Mouse (Mus musculus) limb, embryonic 13.5 days (tissue): ENCODE data around the gene Ptk7. TPM values are rescaled to one million over a fixed set of nuclear protein-coding genes. Genes with fewer than 3 reads are reported as not detected.
A peak's percentile ranks its signal among the peaks of the same experiment; 100 is the strongest.

Experiments
- ATAC-seq: fragments of 200-750 bp; cut with Nextera tagmentation; 2 replicates; pipeline ENCODE4 v1.8.0; 2017; ENCODE audit warnings: low read depth, moderate number of reproducible peaks, moderate TSS enrichment; ENCODE audit not compliant: low FRiP score
- H3K27ac ChIP-seq: fragments of 300-500 bp; sonication (generic); 2 replicates; pipeline ENCODE4 v1.5.1; 2015; ENCODE audit warnings: inconsistent platforms, mild to moderate bottlenecking, moderate library complexity
- H3K27me3 ChIP-seq: fragments of 300-500 bp; sonication (generic); 2 replicates; pipeline ENCODE4 v1.6.1; 2015; ENCODE audit warnings: mild to moderate bottlenecking, inconsistent platforms
- H3K36me3 ChIP-seq: fragments of 300-500 bp; sonication (generic); 2 replicates; pipeline ENCODE4 v1.6.1; 2015; ENCODE audit warnings: inconsistent platforms, mild to moderate bottlenecking, moderate library complexity
- H3K4me1 ChIP-seq: fragments of 300-500 bp; sonication (generic); 2 replicates; pipeline ENCODE4 v1.6.1; 2015; ENCODE audit warnings: inconsistent platforms
- H3K4me2 ChIP-seq: fragments of 300-500 bp; sonication (generic); replicated peaks from 2 replicates; pipeline ENCODE4 v1.6.1; 2015; ENCODE audit warnings: inconsistent platforms, mild to moderate bottlenecking, moderate library complexity
- H3K4me3 ChIP-seq: fragments of 300-500 bp; sonication (generic); 2 replicates; pipeline ENCODE4 v1.5.1; 2015; ENCODE audit warnings: moderate library complexity, mild to moderate bottlenecking, inconsistent platforms
- H3K9ac ChIP-seq: fragments of 300-500 bp; sonication (generic); 2 replicates; pipeline ENCODE4 v1.6.1; 2015; ENCODE audit warnings: mild to moderate bottlenecking, inconsistent platforms
- H3K9me3 ChIP-seq: fragments of 300-500 bp; sonication (generic); 2 replicates; pipeline ENCODE4 v1.6.1; 2016; ENCODE audit warnings: inconsistent platforms
- WGBS: fragments of 180-500 bp; shearing (Covaris S2); methylation state at CpG from one replicate; pipeline ENCODE4 v1.1.7; 2015; 5-methylcytosine and 5-hydroxymethylcytosine counted together
- polyA plus RNA-seq: library from polyadenylated mRNA; unstranded; fragments of >200 nt; fragmentation: Nextera tagmentation; extraction: Ambion mirVana; gene quantifications from 2 replicates; pipeline ENCODE4 v1.2.1, GENCODE M21; 2015

Gene Ptk7
- polyA plus RNA-seq, 1 experiment from 2014 or later = 138 TPM

GRCm38 (mm10) chr17:46651755-46652547 lies 22.6 kb upstream of the Ptk7 start:
- Histone ChIP-seq H3K27ac (no peak overlapping the region), H3K4me3 (peak overlapping the region; percentile 80), H3K4me2 (peak overlapping the region; percentile 94), H3K4me1 (peaks cover 40% of the 10 kb centered on the region), H3K9me3 (no peaks in the 10 kb centered on the region), H3K9ac (peak overlapping the region; percentile 95), H3K36me3 (peaks cover 66% of the 10 kb centered on the region), H3K27me3 (no peaks in the 10 kb centered on the region)
- ATAC-seq = no peak
- WGBS = 72% methylated on average over 20 of the region's 20 CpGs

GRCm38 (mm10) chr17:46651292-46651691 lies 22.0 kb upstream of the Ptk7 start:
- Histone ChIP-seq H3K9me3 (no peaks in the 10 kb centered on the region), H3K27ac (peak overlapping the region; percentile 98), H3K36me3 (peaks cover 59% of the 10 kb centered on the region), H3K9ac (peak overlapping the region; percentile 95), H3K4me1 (peaks cover 45% of the 10 kb centered on the region), H3K4me3 (peak overlapping the region; percentile 80), H3K4me2 (peak overlapping the region; percentile 94), H3K27me3 (no peaks in the 10 kb centered on the region)
- ATAC-seq = no peak
- WGBS = 75% methylated on average over 17 of the region's 17 CpGs

- ATAC-seq = peak; percentile 93
- Histone ChIP-seq H3K36me3 (peaks cover 50% of the 10 kb centered on the region), H3K9me3 (no peaks in the 10 kb centered on the region), H3K27me3 (no peaks in the 10 kb centered on the region), H3K4me2 (peak within 1 kb of the TSS; percentile 94), H3K27ac (peak within 1 kb of the TSS; percentile 98), H3K4me1 (peaks cover 43% of the 10 kb centered on the region), H3K4me3 (peak within 1 kb of the TSS; percentile 80), H3K9ac (peak within 1 kb of the TSS; percentile 95)
- WGBS = under 1% methylated on average over 47 of the region's 58 CpGs
Observed at GRCm38 (mm10) chr17:46650232-46651031, 21.1 kb upstream of the Ptk7 start, which contains the start of gene Cul7. Gene Cul7, plus strand, starts transcription at chr17:46650337.

GRCm38 (mm10) chr17:46649811-46650210 lies 20.5 kb upstream of the Ptk7 start:
- peaks cover 47% of the 10 kb centered on the region for H3K36me3 ChIP-seq
- 30% methylated on average over 15 of the region's 15 CpGs for WGBS

GRCm38 (mm10) chr17:46648436-46648835 lies 19.1 kb upstream of the Ptk7 start:
- Histone ChIP-seq H3K4me1 (peaks cover 51% of the 10 kb centered on the region), H3K9me3 (no peaks in the 10 kb centered on the region), H3K36me3 (peaks cover 33% of the 10 kb centered on the region), H3K27me3 (no peaks in the 10 kb centered on the region), H3K4me2 (no peak overlapping the region), H3K9ac (no peak overlapping the region), H3K27ac (no peak overlapping the region), H3K4me3 (no peak overlapping the region)
- WGBS = 92% methylated on average over 9 of the region's 9 CpGs
- no peak for ATAC-seq

More at GRCm38 (mm10) chr17:46649811-46650210, 20.5 kb upstream of the Ptk7 start:
- peak overlapping the region; percentile 80 for H3K4me3 ChIP-seq
- peak overlapping the region; percentile 95 for H3K9ac ChIP-seq
- H3K4me2 ChIP-seq = peak overlapping the region; percentile 94
- no peaks in the 10 kb centered on the region for H3K27me3 ChIP-seq
- ATAC-seq = no peak
- H3K27ac ChIP-seq = peak overlapping the region; percentile 98
- no peaks in the 10 kb centered on the region for H3K9me3 ChIP-seq
- H3K4me1 ChIP-seq = peaks cover 47% of the 10 kb centered on the region

- Histone ChIP-seq H3K27me3 (no peaks in the 10 kb centered on the region), H3K9ac (no peak overlapping the region), H3K4me1 (peaks cover 41% of the 10 kb centered on the region), H3K4me2 (0 out of 2 replicates have a peak overlapping the region, but pooled peaks have one; percentile 95), H3K9me3 (no peaks in the 10 kb centered on the region), H3K36me3 (peaks cover 31% of the 10 kb centered on the region), H3K4me3 (peak overlapping the region; percentile 83; the same call in 1 of the 2 replicates), H3K27ac (no peak overlapping the region)
- WGBS = 92% methylated on average over 7 of the region's 7 CpGs
- ATAC-seq = no peak
Observed at GRCm38 (mm10) chr17:46647279-46647678, 18.0 kb upstream of the Ptk7 start.

- ATAC-seq = peak; percentile 13; the same call in 1 of the 2 replicates
- peak overlapping the region; percentile 80 for H3K9ac ChIP-seq
- H3K4me3 ChIP-seq = peak overlapping the region; percentile 83
- H3K27me3 ChIP-seq = no peaks in the 10 kb centered on the region
- peaks cover 31% of the 10 kb centered on the region for H3K4me1 ChIP-seq
- peaks cover 33% of the 10 kb centered on the region for H3K36me3 ChIP-seq
- 0% methylated on average over 19 of the region's 19 CpGs for WGBS
- peak overlapping the region; percentile 67; the same call in 1 of the 2 replicates for H3K27ac ChIP-seq
- H3K4me2 ChIP-seq = peak overlapping the region; percentile 95
- no peaks in the 10 kb centered on the region for H3K9me3 ChIP-seq
Observed at GRCm38 (mm10) chr17:46646322-46646662, 17.0 kb upstream of the Ptk7 start.

- Histone ChIP-seq H3K9ac (peak within 1 kb of the TSS; percentile 80), H3K9me3 (no peaks in the 10 kb centered on the region), H3K27me3 (no peaks in the 10 kb centered on the region), H3K36me3 (peaks cover 39% of the 10 kb centered on the region), H3K4me1 (peaks cover 28% of the 10 kb centered on the region), H3K27ac (peak within 1 kb of the TSS; percentile 67; the same call in 1 of the 2 replicates), H3K4me2 (peak within 1 kb of the TSS; percentile 95), H3K4me3 (peak within 1 kb of the TSS; percentile 83)
- under 1% methylated on average over 53 of the region's 53 CpGs for WGBS
- peak; percentile 69 for ATAC-seq
Observed at GRCm38 (mm10) chr17:46645561-46646321, 16.4 kb upstream of the Ptk7 start, which contains the start of the genes Klc4 and Mrpl2. Gene Klc4, minus strand, starts transcription at chr17:46646022. Gene Mrpl2, plus strand, starts transcription at chr17:46646229.

GRCm38 (mm10) chr17:46644916-46645475 lies 15.7 kb upstream of the Ptk7 start:
- Histone ChIP-seq H3K4me3 (peak overlapping the region; percentile 83), H3K9me3 (no peaks in the 10 kb centered on the region), H3K36me3 (peaks cover 46% of the 10 kb centered on the region), H3K4me2 (peak overlapping the region; percentile 95), H3K4me1 (peaks cover 28% of the 10 kb centered on the region), H3K27ac (no peak overlapping the region), H3K9ac (peak overlapping the region; percentile 79), H3K27me3 (no peaks in the 10 kb centered on the region)
- ATAC-seq = no peak
- WGBS = 11% methylated on average over 11 of the region's 11 CpGs

- WGBS = 86% methylated on average over 12 of the region's 12 CpGs
- H3K36me3 ChIP-seq = peaks cover 52% of the 10 kb centered on the region
Observed at GRCm38 (mm10) chr17:46644152-46644805, 15.0 kb upstream of the Ptk7 start.

GRCm38 (mm10) chr17:46642060-46642459 lies 12.8 kb upstream of the Ptk7 start:
- H3K4me2 ChIP-seq = no peak overlapping the region
- peaks cover 23% of the 10 kb centered on the region for H3K4me1 ChIP-seq
- no peak overlapping the region for H3K27ac ChIP-seq
- H3K36me3 ChIP-seq = peaks cover 46% of the 10 kb centered on the region
- H3K27me3 ChIP-seq = no peaks in the 10 kb centered on the region
- 87% methylated on average over 17 of the region's 17 CpGs for WGBS
- ATAC-seq = no peak
- H3K9me3 ChIP-seq = no peaks in the 10 kb centered on the region
- H3K9ac ChIP-seq = no peak overlapping the region
- H3K4me3 ChIP-seq = no peak overlapping the region

More at GRCm38 (mm10) chr17:46644152-46644805, 15.0 kb upstream of the Ptk7 start:
- H3K9me3 ChIP-seq = no peaks in the 10 kb centered on the region
- ATAC-seq = no peak
- H3K4me3 ChIP-seq = peak overlapping the region; percentile 83
- H3K4me1 ChIP-seq = peaks cover 21% of the 10 kb centered on the region
- H3K9ac ChIP-seq = 0 out of 2 replicates have a peak overlapping the region, but pooled peaks have one; percentile 79
- H3K27me3 ChIP-seq = no peaks in the 10 kb centered on the region
- no peak overlapping the region for H3K27ac ChIP-seq
- H3K4me2 ChIP-seq = peak overlapping the region; percentile 95
